Mouse (Mus musculus) stomach, embryonic 15.5 days (tissue): ENCODE measurements around the gene Gm4724. TPM values are rescaled to one million over a fixed set of nuclear protein-coding genes. Genes with fewer than 3 reads are reported as not detected.
"Not testable (repeated sequence)": the region's sequence is repeated elsewhere in the genome, so short reads cannot be mapped to it uniquely, and the experiment has no call there.

Experiments used
- ATAC-seq: fragments of 200-750 bp; cut with Nextera tagmentation; 2 replicates; pipeline ENCODE4 v1.8.0; 2017; ENCODE audit warnings: low read depth, moderate number of reproducible peaks, moderate TSS enrichment; ENCODE audit not compliant: insufficient read depth, low FRiP score
- H3K27ac ChIP-seq: fragments of 300-500 bp; sonication (generic); 2 replicates; pipeline ENCODE4 v1.5.1; 2015; ENCODE audit warnings: mild to moderate bottlenecking, inconsistent platforms
- H3K27me3 ChIP-seq: fragments of 300-500 bp; sonication (generic); replicated peaks from 2 replicates; pipeline ENCODE4 v1.6.1; 2015; ENCODE audit warnings: inconsistent platforms
- H3K36me3 ChIP-seq: fragments of 300-500 bp; sonication (generic); 2 replicates; pipeline ENCODE4 v1.6.1; 2015; ENCODE audit warnings: inconsistent platforms
- H3K4me1 ChIP-seq: fragments of 300-500 bp; sonication (generic); 2 replicates; pipeline ENCODE4 v1.6.1; 2015; ENCODE audit warnings: inconsistent platforms
- H3K4me2 ChIP-seq: fragments of 300-500 bp; sonication (generic); 2 replicates; pipeline ENCODE4 v1.6.1; 2015; ENCODE audit warnings: mild to moderate bottlenecking, inconsistent platforms
- H3K4me3 ChIP-seq: fragments of 300-500 bp; sonication (generic); replicated peaks from 2 replicates; pipeline ENCODE4 v1.5.1; 2015; ENCODE audit warnings: inconsistent platforms
- H3K9ac ChIP-seq: fragments of 300-500 bp; sonication (generic); 2 replicates; pipeline ENCODE4 v1.6.1; 2015; ENCODE audit warnings: inconsistent platforms
- H3K9me3 ChIP-seq: fragments of 300-500 bp; sonication (generic); 2 replicates; pipeline ENCODE4 v1.6.1; 2016; ENCODE audit warnings: inconsistent platforms
- WGBS: fragments of 180-500 bp; shearing (Covaris S2); methylation state at CpG from one replicate; pipeline ENCODE4 v1.1.7; 2015; 5-methylcytosine and 5-hydroxymethylcytosine counted together
- polyA plus RNA-seq: library from polyadenylated mRNA; unstranded; fragments of >200 nt; fragmentation: Nextera tagmentation; extraction: Ambion mirVana; gene quantifications from 2 replicates; pipeline ENCODE4 v1.2.1, GENCODE M21; 2015

Gm4724 gene
- 9.3 and 9.9 TPM in 2 replicates for polyA plus RNA-seq

- not testable (repeated sequence) for H3K27ac ChIP-seq, H3K36me3 ChIP-seq, H3K9ac ChIP-seq, H3K4me1 ChIP-seq, H3K27me3 ChIP-seq, ATAC-seq, H3K9me3 ChIP-seq, H3K4me3 ChIP-seq, H3K4me2 ChIP-seq
- no CpG with 5 or more reads among the region's 4 CpGs for WGBS
These were observed at the start of gene Gm4724 for GRCm38 (mm10) chr2:175435707-175436106. Gene Gm4724 (minus strand): TSS chr2:175435807.

DNA sequence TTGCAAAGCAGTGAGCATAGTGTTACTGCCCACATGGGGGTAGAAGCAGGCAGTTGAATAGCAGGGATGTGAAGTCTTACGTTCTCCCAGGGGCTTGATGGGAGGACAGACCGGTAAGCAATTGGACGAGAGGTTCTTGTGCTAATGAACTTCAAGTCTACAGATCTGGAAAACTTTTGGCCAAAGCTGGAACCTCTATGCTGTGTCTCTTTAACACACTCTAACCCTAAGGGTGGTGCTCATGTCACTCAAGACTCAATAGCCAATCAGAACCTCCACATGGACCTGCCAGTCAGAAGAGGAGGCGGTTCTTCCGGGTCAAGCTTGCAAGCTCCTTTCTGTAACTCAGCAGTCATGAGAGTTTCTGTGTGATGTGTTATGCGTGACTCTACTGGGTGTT lies 34.1 kb upstream of the Gm4724 start, which contains the start of gene Zfp965:
Gene Zfp965 (plus strand): TSS at position 301 of the 400 bp plus-strand sequence.
- not testable (repeated sequence) for H3K4me2 ChIP-seq, H3K4me1 ChIP-seq, H3K9me3 ChIP-seq, H3K27me3 ChIP-seq, H3K9ac ChIP-seq, H3K27ac ChIP-seq, ATAC-seq, H3K4me3 ChIP-seq, H3K36me3 ChIP-seq
- no CpG with 5 or more reads among the region's 6 CpGs for WGBS

Other genes with a start within 250 kb of the Gm4724 start
- 5.2 and 6.4 TPM in 2 replicates for gene Gm14391, start 228.9 kb downstream of the Gm4724 start, polyA plus RNA-seq
- 1.1 TPM in 1 of 2 replicates, not detected in the other for gene Gm14440, start 160.7 kb downstream of the Gm4724 start, polyA plus RNA-seq
- 16.3 and 18.5 TPM in 2 replicates for gene Gm4631, start 97.6 kb downstream of the Gm4724 start, polyA plus RNA-seq
- 6.5 and 8.3 TPM in 2 replicates for gene Zfp968, start 63.4 kb downstream of the Gm4724 start, polyA plus RNA-seq
- 6.3 and 7.7 TPM in 2 replicates for gene Zfp965, start 34.2 kb upstream of the Gm4724 start, polyA plus RNA-seq
- gene Gm11007, start 208.2 kb upstream of the Gm4724 start, polyA plus RNA-seq, result not detected in 2 replicates